Mouse (Mus musculus) midbrain, postnatal 0 days (tissue): ENCODE measurements at regions not wholly inside any gene's neighbourhood (a gene's known extent, or its start where the extent isn't known, plus 50 kb on each side); places are given as distances from the start of the nearest gene placed in this dataset.
A peak's percentile ranks its signal among the peaks of the same experiment; 100 is the strongest.

ENCODE experiments used
- ATAC-seq: fragments of 200-750 bp; cut with Nextera tagmentation; 2 replicates; pipeline ENCODE4 v1.8.0; 2017; ENCODE audit warnings: moderate number of reproducible peaks, mild to moderate bottlenecking, moderate TSS enrichment, moderate library complexity; ENCODE audit not compliant: low FRiP score
- DNase-seq: peaks from one replicate; pipeline ENCODE4 v3.0.0-alpha.2; 2015; ENCODE audit warnings: low spot score
- H3K27ac ChIP-seq: fragments of 300-500 bp; sonication (generic); 2 replicates; pipeline ENCODE4 v1.5.1; 2014; ENCODE audit warnings: low read depth, mild to moderate bottlenecking, low read length, mixed read lengths
- H3K27me3 ChIP-seq: fragments of 300-500 bp; sonication (generic); 2 replicates; pipeline ENCODE4 v1.6.1; 2014; ENCODE audit warnings: low read length, control low read depth, mixed read lengths; ENCODE audit not compliant: insufficient read depth
- H3K36me3 ChIP-seq: fragments of 300-500 bp; sonication (generic); 2 replicates; pipeline ENCODE4 v1.6.1; 2014; ENCODE audit warnings: low read length, control low read depth, mixed read lengths; ENCODE audit not compliant: insufficient read depth
- H3K4me1 ChIP-seq: fragments of 300-500 bp; sonication (generic); 2 replicates; pipeline ENCODE4 v1.6.1; 2014; ENCODE audit warnings: mild to moderate bottlenecking, control low read depth, antibody characterized with exemption, low read length, mixed read lengths; ENCODE audit not compliant: insufficient read depth
- H3K4me2 ChIP-seq: fragments of 300-500 bp; sonication (generic); 2 replicates; pipeline ENCODE4 v1.6.1; 2014; ENCODE audit warnings: low read depth, mild to moderate bottlenecking, low read length, mixed read lengths; ENCODE audit not compliant: poor library complexity, severe bottlenecking
- H3K4me3 ChIP-seq: fragments of 300-500 bp; sonication (generic); 2 replicates; pipeline ENCODE4 v1.5.1; 2014; ENCODE audit warnings: low read depth, mild to moderate bottlenecking, low read length, moderate library complexity
- H3K9ac ChIP-seq: fragments of 300-500 bp; sonication (generic); replicated peaks from 2 replicates; pipeline ENCODE4 v1.6.1; 2014; ENCODE audit warnings: mild to moderate bottlenecking, low read length, moderate library complexity, mixed read lengths; ENCODE audit not compliant: poor library complexity, severe bottlenecking
- H3K9me3 ChIP-seq: fragments of 300-500 bp; sonication (generic); 2 replicates; pipeline ENCODE4 v1.6.1; 2016; ENCODE audit warnings: low read length, control low read depth
- CTCF ChIP-seq: IDR thresholded peaks from 2 replicates; pipeline ENCODE4 v1.5.1; 2016; ENCODE audit warnings: antibody characterized with exemption, mild to moderate bottlenecking
- WGBS: fragments of 180-500 bp; shearing (Covaris S2); extraction: QIAGEN DNeasy Blood & Tissue Kit; methylation state at CpG from one replicate; pipeline ENCODE4 v1.1.7; 2014; 5-methylcytosine and 5-hydroxymethylcytosine counted together

DNA sequence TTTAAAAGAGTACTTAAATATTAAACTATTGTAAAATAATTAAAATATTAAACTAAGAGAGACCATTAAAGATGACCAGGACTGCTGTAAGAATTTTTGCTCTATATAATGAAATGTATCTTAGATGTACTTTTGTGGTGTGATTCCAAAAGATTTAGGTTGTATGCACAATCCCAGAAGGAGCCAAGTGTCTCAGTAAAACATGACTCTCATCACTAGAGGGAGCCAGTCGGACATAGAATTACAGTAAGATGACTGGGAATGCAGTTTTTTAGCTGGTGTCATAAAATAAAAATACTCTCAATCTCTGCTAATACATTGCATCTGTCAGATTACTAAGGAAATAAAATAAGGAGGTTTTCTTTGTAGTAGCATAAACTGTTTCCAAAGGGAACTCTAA, 316.9 kb upstream of the Mme start:
- no peaks in the 10 kb centered on the region for H3K4me1 ChIP-seq
- 7% methylated on average over 1 of the region's 1 CpGs for WGBS
- no peak overlapping the region for H3K9ac ChIP-seq
- H3K27me3 ChIP-seq = no peaks in the 10 kb centered on the region
- H3K4me2 ChIP-seq = no peak overlapping the region
- no peak for ATAC-seq
- no peak overlapping the region for H3K27ac ChIP-seq
- peak; percentile 76 for TF ChIP-seq CTCF
- peak; percentile 74 for DNase-seq
- H3K36me3 ChIP-seq = no peaks in the 10 kb centered on the region
- H3K9me3 ChIP-seq = no peaks in the 10 kb centered on the region
- H3K4me3 ChIP-seq = no peak overlapping the region

DNA sequence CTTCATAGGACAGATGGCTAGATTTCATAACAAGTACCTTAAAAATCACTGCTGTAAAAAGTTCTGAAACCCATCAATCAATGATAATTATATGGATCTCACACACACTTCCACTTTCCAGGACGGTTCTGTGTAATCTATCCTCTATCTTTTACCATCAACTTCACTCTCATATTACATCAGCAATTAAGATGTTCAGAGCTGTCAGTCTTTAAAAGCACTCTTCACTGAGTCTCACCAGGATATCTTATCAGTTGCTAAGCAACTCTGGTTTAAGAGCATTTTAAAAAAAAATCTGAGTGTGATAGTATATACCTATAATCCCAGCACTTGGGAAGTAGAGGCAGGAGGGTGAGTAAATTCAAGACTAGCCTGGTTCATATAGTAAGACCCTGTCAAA, 312.0 kb upstream of the Gpr149 start:
- no peak overlapping the region for H3K27ac ChIP-seq
- DNase-seq = no peak
- no peaks in the 10 kb centered on the region for H3K27me3 ChIP-seq
- ATAC-seq = no peak
- H3K4me1 ChIP-seq = no peaks in the 10 kb centered on the region
- no peak overlapping the region for H3K4me3 ChIP-seq
- 38% methylated on average over 1 of the region's 1 CpGs for WGBS
- H3K9me3 ChIP-seq = no peaks in the 10 kb centered on the region
- H3K36me3 ChIP-seq = no peaks in the 10 kb centered on the region
- TF ChIP-seq CTCF = no peak
- no peak overlapping the region for H3K4me2 ChIP-seq
- no peak overlapping the region for H3K9ac ChIP-seq

DNA sequence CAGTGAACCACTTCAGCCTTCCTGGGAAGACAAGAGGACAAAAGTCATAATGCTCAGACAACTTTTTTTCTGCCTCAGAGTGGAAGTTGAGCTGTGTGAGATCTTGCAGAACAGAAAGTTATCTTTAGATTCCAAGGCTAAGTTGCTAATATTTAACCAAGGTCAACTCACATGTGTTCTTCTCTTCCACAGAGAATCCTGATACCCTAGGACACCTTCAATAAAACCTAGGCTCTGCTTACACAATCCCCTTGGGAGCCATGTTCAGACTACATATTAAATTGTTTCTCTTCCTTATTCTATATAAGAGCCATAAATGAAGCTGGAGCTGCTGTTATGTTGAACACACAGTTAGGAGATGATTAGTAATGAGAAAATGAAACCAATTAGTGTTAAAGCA, 280.2 kb upstream of the Gpr149 start:
- H3K4me2 ChIP-seq = no peak overlapping the region
- H3K36me3 ChIP-seq = no peaks in the 10 kb centered on the region
- no peak overlapping the region for H3K9ac ChIP-seq
- no peaks in the 10 kb centered on the region for H3K4me1 ChIP-seq
- no peaks in the 10 kb centered on the region for H3K9me3 ChIP-seq
- H3K27me3 ChIP-seq = no peaks in the 10 kb centered on the region
- DNase-seq (no peak), ATAC-seq (no peak)
- no peak overlapping the region for H3K4me3 ChIP-seq
- TF ChIP-seq CTCF = no peak
- H3K27ac ChIP-seq = no peak overlapping the region

DNA sequence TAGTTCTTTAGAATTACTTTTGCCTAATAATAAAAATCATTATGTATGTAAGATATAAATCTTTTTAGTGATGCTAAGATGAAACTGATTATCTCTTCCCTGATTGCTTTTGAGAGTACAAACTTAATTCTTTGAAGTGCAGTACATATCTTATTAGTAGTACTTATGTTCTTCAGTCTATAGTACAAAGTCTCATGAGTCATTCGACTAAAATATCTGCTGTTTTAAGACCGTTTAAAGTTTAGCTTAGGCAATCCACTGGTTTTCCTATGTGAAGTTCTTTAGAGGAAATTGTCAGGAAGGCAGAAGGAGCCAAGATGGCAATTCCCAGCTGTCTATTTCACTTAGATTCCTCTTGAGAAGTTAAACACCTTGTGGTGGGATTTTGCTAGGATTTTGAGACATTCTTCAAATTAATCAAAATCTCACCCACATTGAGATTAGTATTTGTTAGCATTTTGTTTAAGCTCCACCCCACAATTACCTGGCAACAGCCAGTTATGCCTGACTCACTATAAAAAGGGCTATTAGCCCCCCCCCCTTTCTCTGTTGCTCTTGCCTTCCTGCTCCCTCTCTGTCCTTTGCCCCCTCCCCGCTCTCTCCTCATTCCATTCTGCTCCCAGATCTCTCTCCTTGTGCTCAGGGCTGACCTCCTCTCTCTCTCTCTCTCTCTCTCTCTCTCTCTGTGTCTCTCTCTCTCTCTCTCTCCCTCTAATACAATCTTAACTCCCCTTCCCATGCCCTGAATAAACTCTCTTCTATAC, 277.6 kb upstream of the Gpr149 start:
- no peak for TF ChIP-seq CTCF
- no peak for ATAC-seq
- DNase-seq = no peak
- WGBS = 79% methylated on average over 3 of the region's 3 CpGs
- Histone ChIP-seq H3K36me3 (no peaks in the 10 kb centered on the region), H3K9ac (no peak overlapping the region), H3K4me2 (no peak overlapping the region), H3K27ac (no peak overlapping the region), H3K4me3 (no peak overlapping the region), H3K9me3 (no peaks in the 10 kb centered on the region), H3K4me1 (no peaks in the 10 kb centered on the region), H3K27me3 (no peaks in the 10 kb centered on the region)

DNA sequence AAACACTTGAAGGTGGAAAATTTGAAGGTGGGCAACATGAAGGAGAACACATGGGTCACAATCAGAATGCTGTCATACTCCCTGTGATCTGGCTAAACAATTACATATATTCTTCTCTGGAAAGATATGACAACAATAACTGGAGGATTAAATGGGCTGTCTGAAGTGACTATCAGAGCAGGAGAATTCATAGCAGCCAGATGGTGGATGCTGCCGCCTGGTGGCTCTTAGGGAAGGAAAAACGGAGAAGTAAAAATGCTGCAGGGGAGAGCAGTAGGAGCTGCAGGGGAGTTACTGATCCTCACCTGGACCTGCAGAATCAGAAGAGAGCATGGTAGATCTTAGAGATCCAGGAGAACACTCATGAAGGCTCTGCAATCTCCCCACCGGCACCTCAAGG, 255.8 kb upstream of the Gpr149 start:
- H3K4me3 ChIP-seq = no peak overlapping the region
- H3K9ac ChIP-seq = no peak overlapping the region
- no peaks in the 10 kb centered on the region for H3K4me1 ChIP-seq
- peak; percentile 62 for DNase-seq
- H3K27ac ChIP-seq = no peak overlapping the region
- no peaks in the 10 kb centered on the region for H3K27me3 ChIP-seq
- H3K9me3 ChIP-seq = no peaks in the 10 kb centered on the region
- peak; percentile 16; the same call in 1 of the 2 replicates for ATAC-seq
- peak; percentile 76 for TF ChIP-seq CTCF
- 13% methylated on average over 3 of the region's 3 CpGs for WGBS
- no peaks in the 10 kb centered on the region for H3K36me3 ChIP-seq
- no peak overlapping the region for H3K4me2 ChIP-seq

DNA sequence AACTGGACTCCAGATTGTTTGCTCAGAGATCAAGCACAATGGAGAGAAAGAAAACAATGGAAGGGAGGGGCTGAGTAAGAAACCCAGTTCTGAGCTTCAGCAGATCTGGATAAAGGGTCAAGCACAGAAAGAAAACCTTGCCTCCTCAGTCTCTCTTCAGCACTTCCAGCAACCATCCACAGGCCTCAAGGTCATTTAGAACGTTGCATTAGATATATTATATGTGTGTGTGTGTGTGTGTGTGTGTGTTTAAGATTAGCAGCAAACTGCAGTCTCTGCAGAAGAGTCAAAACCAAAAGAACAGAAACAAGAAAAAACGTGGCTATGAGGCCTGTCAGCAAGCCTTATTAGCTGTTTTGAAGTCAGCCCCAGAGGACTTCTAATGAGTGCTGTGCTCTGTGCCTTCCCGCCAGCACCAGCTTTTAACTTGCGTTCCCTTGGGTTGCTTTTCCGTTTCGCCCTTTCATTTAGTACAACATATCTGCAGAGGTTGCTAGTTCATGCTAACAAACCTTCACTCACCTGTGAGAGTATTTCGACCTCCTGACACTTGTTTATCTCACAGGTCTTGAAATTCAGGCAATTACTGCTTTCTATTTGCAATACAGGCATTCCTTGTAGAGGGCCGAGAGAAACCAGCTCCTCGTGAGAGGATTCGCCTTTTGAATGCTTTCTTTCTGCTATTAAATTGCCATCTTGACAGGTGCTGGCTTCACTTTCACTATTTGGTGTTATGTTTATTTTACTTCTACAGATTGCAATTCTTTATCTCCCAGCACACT, 230.9 kb upstream of the Gpr149 start:
- H3K4me1 ChIP-seq = no peaks in the 10 kb centered on the region
- no peak for TF ChIP-seq CTCF
- WGBS = 56% methylated on average over 10 of the region's 10 CpGs
- H3K4me3 ChIP-seq = no peak overlapping the region
- no peak overlapping the region for H3K9ac ChIP-seq
- no peaks in the 10 kb centered on the region for H3K27me3 ChIP-seq
- no peaks in the 10 kb centered on the region for H3K36me3 ChIP-seq
- H3K9me3 ChIP-seq = no peaks in the 10 kb centered on the region
- ATAC-seq (peak; percentile 55), DNase-seq (peak; percentile 3)
- no peak overlapping the region for H3K4me2 ChIP-seq
- no peak overlapping the region for H3K27ac ChIP-seq
